Mouse (Mus musculus) lung, postnatal 0 days (tissue): ENCODE results near the gene Wwc2.

ENCODE experiments used
- CTCF ChIP-seq: IDR thresholded peaks from 2 replicates; pipeline ENCODE4 v1.5.1; 2016; ENCODE audit warnings: antibody characterized with exemption, mild to moderate bottlenecking
- EP300 ChIP-seq: IDR thresholded peaks from 2 replicates; pipeline ENCODE4 v1.6.1; 2016; ENCODE audit warnings: antibody characterized with exemption, mild to moderate bottlenecking, control low read depth

GRCm38 (mm10) chr8:47978755-47979154 is 12.0 kb downstream of the Wwc2 start:
- TF ChIP-seq CTCF, result peak; percentile 76
- no peak for TF ChIP-seq EP300
